Mouse (Mus musculus) MEL (cell line): Measurements from ENCODE around the gene Irf1. TPM values are rescaled to one million over a fixed set of nuclear protein-coding genes. Genes with fewer than 3 reads are reported as not detected.

Experiments used
- DNase-seq: peaks from one replicate; pipeline ENCODE4 v3.0.0; 2011; ENCODE audit warnings: low read depth, low spot score
- H3K27ac ChIP-seq: 2 replicates; pipeline ENCODE4 v1.5.1; 2012; ENCODE audit warnings: low read depth, mild to moderate bottlenecking, control low read depth, low read length, moderate library complexity; ENCODE audit not compliant: control insufficient read depth
- H3K27me3 ChIP-seq, 2 experiments: fragments of 150-350 bp in 1 of 2; sonication (generic) in 1 of 2; 2 replicates each; pipeline ENCODE4 v1.6.1; 2012; ENCODE audit warnings: low read length in 2 of 2, mild to moderate bottlenecking in 2 of 2, improper control_type of control experiment in 1 of 2, moderate library complexity in 1 of 2; ENCODE audit not compliant: insufficient read depth in 2 of 2, control insufficient read depth in 1 of 2
- H3K36me3 ChIP-seq, 2 experiments: 2 replicates each; pipeline ENCODE4 v1.6.1; 2012 to 2014; ENCODE audit warnings: low read length in 2 of 2, improper control_type of control experiment in 1 of 2, inconsistent platforms in 1 of 2, mild to moderate bottlenecking in 1 of 2; ENCODE audit not compliant: insufficient read depth in 2 of 2, control insufficient read depth in 1 of 2
- H3K4me1 ChIP-seq, 2 experiments: fragments of 150-350 bp in 1 of 2; sonication (generic) in 1 of 2; 2 replicates each; pipeline ENCODE4 v1.6.1; 2012; ENCODE audit warnings: low read length in 2 of 2, improper control_type of control experiment in 1 of 2, mild to moderate bottlenecking in 1 of 2; ENCODE audit not compliant: insufficient read depth in 2 of 2, control insufficient read depth in 1 of 2
- H3K4me3 ChIP-seq, 2 experiments: fragments of 150-350 bp in 1 of 2; sonication (generic) in 1 of 2; 2 replicates each; pipeline ENCODE4 v1.5.1; 2012; ENCODE audit warnings: low read depth in 2 of 2, low read length in 2 of 2, mild to moderate bottlenecking in 2 of 2, moderate library complexity in 2 of 2, control low read depth in 1 of 2, improper control_type of control experiment in 1 of 2; ENCODE audit not compliant: control insufficient read depth in 1 of 2, insufficient read depth in 1 of 2
- H3K79me2 ChIP-seq: 2 replicates; pipeline ENCODE4 v1.6.1; 2012; ENCODE audit warnings: mild to moderate bottlenecking, low read length, moderate library complexity; ENCODE audit not compliant: control insufficient read depth, poor library complexity, insufficient read depth
- H3K9ac ChIP-seq: 2 replicates; pipeline ENCODE4 v1.6.1; 2012; ENCODE audit warnings: low read depth, mild to moderate bottlenecking, control low read depth, low read length, moderate library complexity; ENCODE audit not compliant: control insufficient read depth, poor library complexity, severe bottlenecking
- H3K9me3 ChIP-seq: fragments of 150-350 bp; sonication (generic); replicated peaks from 2 replicates; pipeline ENCODE4 v1.6.1; 2012; ENCODE audit warnings: mild to moderate bottlenecking, low read length, improper control_type of control experiment, moderate library complexity; ENCODE audit not compliant: insufficient read depth
- BHLHE40 ChIP-seq: IDR thresholded peaks from 2 replicates; pipeline ENCODE4 v1.6.1; 2012; ENCODE audit warnings: low read depth, mild to moderate bottlenecking, inconsistent platforms, low read length, improper control_type of control experiment, borderline replicate concordance
- CHD1 ChIP-seq: IDR thresholded peaks from 2 replicates; pipeline ENCODE4 v1.6.1; 2012; ENCODE audit warnings: low read depth, mild to moderate bottlenecking, inconsistent platforms, low read length, improper control_type of control experiment
- CTCF ChIP-seq, 3 experiments: IDR thresholded peaks in 2 of 3; conservative IDR thresholded peaks in 1 of 3; 2 replicates each; pipeline ENCODE4 v1.5.1; 2011 to 2012; ENCODE audit warnings: low read length in 3 of 3, low read depth in 2 of 3, mild to moderate bottlenecking in 2 of 3, improper control_type of control experiment in 1 of 3, inconsistent platforms in 1 of 3, mixed read lengths in 1 of 3, moderate library complexity in 1 of 3; ENCODE audit not compliant: control insufficient read depth in 1 of 3, insufficient read depth in 1 of 3, poor library complexity in 1 of 3, severe bottlenecking in 1 of 3
- E2F4 ChIP-seq: IDR thresholded peaks from 2 replicates; pipeline ENCODE4 v1.6.1; 2011; ENCODE audit warnings: low read depth, low read length, improper control_type of control experiment, borderline replicate concordance
- ETS1 ChIP-seq: IDR thresholded peaks from 2 replicates; pipeline ENCODE4 v1.6.1; 2012; ENCODE audit warnings: low read depth, mild to moderate bottlenecking, inconsistent platforms, low read length, improper control_type of control experiment, moderate library complexity
- GABPA ChIP-seq: IDR thresholded peaks from 2 replicates; pipeline ENCODE4 v1.6.1; 2012; ENCODE audit warnings: low read depth, mild to moderate bottlenecking, inconsistent platforms, low read length, improper control_type of control experiment, moderate library complexity
- GATA1 ChIP-seq: IDR thresholded peaks from 2 replicates; pipeline ENCODE4 v1.6.1; 2011; ENCODE audit warnings: low read depth, low read length, improper control_type of control experiment
- HCFC1 ChIP-seq: IDR thresholded peaks from 2 replicates; pipeline ENCODE4 v1.6.1; 2012; ENCODE audit warnings: low read depth, mild to moderate bottlenecking, inconsistent platforms, low read length, improper control_type of control experiment, moderate library complexity
- MAX ChIP-seq: IDR thresholded peaks from 2 replicates; pipeline ENCODE4 v1.6.1; 2011; ENCODE audit warnings: low read length, improper control_type of control experiment
- MAZ ChIP-seq: IDR thresholded peaks from 2 replicates; pipeline ENCODE4 v1.6.1; 2012; ENCODE audit warnings: low read depth, mild to moderate bottlenecking, inconsistent platforms, low read length, improper control_type of control experiment
- MEF2A ChIP-seq: IDR thresholded peaks from 2 replicates; pipeline ENCODE4 v1.6.1; 2014; ENCODE audit warnings: low read depth, mild to moderate bottlenecking, inconsistent platforms, low read length, improper control_type of control experiment; ENCODE audit not compliant: poor library complexity, insufficient replicate concordance, severe bottlenecking; ENCODE audit errors: extremely low read depth
- MYC ChIP-seq: IDR thresholded peaks from 2 replicates; pipeline ENCODE4 v1.6.1; 2011; ENCODE audit warnings: low read depth, mild to moderate bottlenecking, low read length, improper control_type of control experiment, moderate library complexity
- NELFE ChIP-seq: IDR thresholded peaks from 2 replicates; pipeline ENCODE4 v1.6.1; 2011; ENCODE audit warnings: low read depth, low read length, improper control_type of control experiment
- POLR2AphosphoS2 ChIP-seq: IDR thresholded peaks from 2 replicates; pipeline ENCODE4 v1.6.1; 2011; ENCODE audit warnings: low read length, improper control_type of control experiment
- POLR2AphosphoS5 ChIP-seq: IDR thresholded peaks from 2 replicates; pipeline ENCODE4 v1.6.1; 2012; ENCODE audit warnings: low read depth, borderline replicate concordance, mild to moderate bottlenecking, inconsistent platforms, low read length, moderate library complexity, mixed read lengths
- RAD21 ChIP-seq: IDR thresholded peaks from 2 replicates; pipeline ENCODE4 v1.6.1; 2011; ENCODE audit warnings: mild to moderate bottlenecking, low read depth, low read length, improper control_type of control experiment
- SIN3A ChIP-seq: IDR thresholded peaks from 2 replicates; pipeline ENCODE4 v1.6.1; 2012; ENCODE audit warnings: low read length, improper control_type of control experiment, inconsistent platforms
- TAL1 ChIP-seq: IDR thresholded peaks from 2 replicates; pipeline ENCODE4 v1.6.1; 2012; ENCODE audit warnings: mild to moderate bottlenecking, inconsistent platforms, low read length, moderate library complexity, mixed read lengths
- TCF12 ChIP-seq: IDR thresholded peaks from 2 replicates; pipeline ENCODE4 v1.6.1; 2014; ENCODE audit warnings: low read depth, mild to moderate bottlenecking, inconsistent platforms, low read length, improper control_type of control experiment, moderate library complexity
- UBTF ChIP-seq: IDR thresholded peaks from 2 replicates; pipeline ENCODE4 v1.6.1; 2012; ENCODE audit warnings: low read depth, mild to moderate bottlenecking, inconsistent platforms, low read length, improper control_type of control experiment, moderate library complexity, borderline replicate concordance; ENCODE audit not compliant: insufficient read depth
- ZKSCAN1 ChIP-seq: IDR thresholded peaks from 2 replicates; pipeline ENCODE4 v1.6.1; 2012; ENCODE audit warnings: low read depth, mild to moderate bottlenecking, inconsistent platforms, low read length, improper control_type of control experiment, moderate library complexity
- ZMIZ1 ChIP-seq: IDR thresholded peaks from 2 replicates; pipeline ENCODE4 v1.6.1; 2012; ENCODE audit warnings: low read depth, mild to moderate bottlenecking, inconsistent platforms, low read length, improper control_type of control experiment, moderate library complexity
- polyA plus RNA-seq, 2 experiments: library from polyadenylated mRNA; stranded (reverse) in 1 of 2; unstranded in 1 of 2; fragments of >175 nt in 1 of 2; fragments of >200 nt in 1 of 2; gene quantifications; 2 replicates each; pipeline versions ENCODE4 v1.2.1 to v1.2.4; 2012; ENCODE audit warnings: low replicate concordance in 2 of 2, low read depth in 1 of 2; ENCODE audit not compliant: insufficient read length in 2 of 2, insufficient read depth in 1 of 2, missing spikeins in 1 of 2
- total RNA-seq: library from RNA; depleted of rRNA; stranded (reverse); fragments of 300-350 nt; gene quantifications from 2 replicates; pipeline ENCODE4 v1.2.3, GENCODE M21; 2012

The Irf1 gene
- total and polyA plus RNA-seq, 3 experiments = 0.73 to 1.9 TPM; not detected in 1

- Histone ChIP-seq H3K36me3 (no peaks in the 10 kb centered on the region), H3K9ac (no peak overlapping the region), H3K79me2 (no peaks in the 10 kb centered on the region), H3K27ac (no peak overlapping the region), H3K27me3 (no peaks in the 10 kb centered on the region; a peak in 2 of 4 replicates), H3K4me1 (no peaks in the 10 kb centered on the region), H3K9me3 (no peaks in the 10 kb centered on the region), H3K4me3 (no peak overlapping the region)
- no peak for TF ChIP-seq BHLHE40
- no peak for TF ChIP-seq GABPA
- TF ChIP-seq MAZ = no peak
- no peak for TF ChIP-seq CHD1
- no peak for TF ChIP-seq GATA1
- TF ChIP-seq UBTF = no peak
- no peak for DNase-seq
Observed at GRCm38 (mm10) chr11:53797386-53797920, 27.6 kb downstream of the Irf1 start.

GRCm38 (mm10) chr11:53798041-53798711 lies 28.4 kb downstream of the Irf1 start:
- Histone ChIP-seq H3K4me1 (no peaks in the 10 kb centered on the region), H3K79me2 (no peaks in the 10 kb centered on the region), H3K36me3 (no peaks in the 10 kb centered on the region), H3K9ac (no peak overlapping the region), H3K4me3 (no peak overlapping the region), H3K27ac (no peak overlapping the region), H3K27me3 (no peaks in the 10 kb centered on the region; a peak in 2 of 4 replicates), H3K9me3 (no peaks in the 10 kb centered on the region)
- no peak for DNase-seq
- TF ChIP-seq MYC (no peak), SIN3A (no peak), HCFC1 (no peak), CTCF (IDR thresholded peaks at IDR 0.05 in 2 of 3, conservative IDR thresholded peaks at IDR 0.05 in 1 of 3; ENCODE audit: control insufficient read depth in 1 of 3, insufficient read depth in 1 of 3, low read depth in 2 of 3, low read length in 3 of 3, poor library complexity in 1 of 3, severe bottlenecking in 1 of 3) (no peak), POLR2AphosphoS5 (no peak), MEF2A (no peak), POLR2AphosphoS2 (no peak), GATA1 (no peak), MAZ (no peak), MAX (no peak), ZKSCAN1 (no peak), CHD1 (no peak), E2F4 (no peak), ETS1 (no peak), ZMIZ1 (no peak), RAD21 (no peak), NELFE (no peak), TAL1 (no peak), TCF12 (no peak), GABPA (no peak)
